Mouse (Mus musculus): Measurements from ENCODE around the gene Dner. TPM values are rescaled to one million over a fixed set of nuclear protein-coding genes. Genes with fewer than 3 reads are reported as not detected.

The Dner gene
- polyA plus RNA-seq, 1 experiment, result not detected

DNA sequence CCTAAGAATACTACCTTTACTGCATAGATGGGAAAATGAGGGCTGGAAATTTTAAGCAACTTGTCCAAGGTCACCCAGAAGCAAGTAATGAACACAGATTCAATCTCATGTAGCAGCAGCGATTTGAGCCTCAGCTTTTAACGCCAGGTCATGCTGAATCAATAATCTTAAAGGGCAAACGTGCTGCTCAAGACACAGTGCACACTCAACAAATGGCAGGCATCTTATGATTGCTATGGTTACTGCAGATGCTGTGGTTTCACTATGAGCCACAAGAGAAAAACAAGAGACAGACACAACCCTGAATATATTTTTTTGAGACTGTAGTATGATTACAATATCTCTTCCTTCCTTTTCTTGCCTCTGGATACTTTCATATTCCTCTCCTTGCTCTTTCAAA, 228.4 kb downstream of the Dner start:
- H3K27ac ChIP-seq (replicated peaks; ENCODE audit: low read depth, low read length), result no peak overlapping the region
- no peak overlapping the region for H3K4me3 ChIP-seq (ENCODE audit: insufficient read depth, low read depth, low read length)
- H3K4me1 ChIP-seq (ENCODE audit: control insufficient read depth, insufficient read depth, insufficient read length, low read length), result no peaks in the 10 kb centered on the region

GRCm38 (mm10) chr1:84464761-84465160, 231.3 kb downstream of the Dner start:
- no peaks in the 10 kb centered on the region for H3K4me1 ChIP-seq (ENCODE audit: control insufficient read depth, insufficient read depth, insufficient read length, low read length)
- H3K27ac ChIP-seq (replicated peaks; ENCODE audit: low read depth, low read length), result no peak overlapping the region
- H3K4me3 ChIP-seq (ENCODE audit: insufficient read depth, low read depth, low read length), result no peak overlapping the region

- Histone ChIP-seq H3K4me3 (ENCODE audit: insufficient read depth, low read depth, low read length) (no peak overlapping the region), H3K4me1 (ENCODE audit: control insufficient read depth, insufficient read depth, insufficient read length, low read length) (no peaks in the 10 kb centered on the region), H3K27ac (replicated peaks; ENCODE audit: low read depth, low read length) (no peak overlapping the region)
Measured at GRCm38 (mm10) chr1:84463976-84464662, 231.9 kb downstream of the Dner start.

GRCm38 (mm10) chr1:84449566-84450278, 246.3 kb downstream of the Dner start:
- no peak overlapping the region for H3K27ac ChIP-seq (replicated peaks; ENCODE audit: low read depth, low read length)
- H3K4me1 ChIP-seq (ENCODE audit: control insufficient read depth, insufficient read depth, insufficient read length, low read length), result no peaks in the 10 kb centered on the region
- H3K4me3 ChIP-seq (ENCODE audit: insufficient read depth, low read depth, low read length), result no peak overlapping the region

GRCm38 (mm10) chr1:84443640-84444039, 252.4 kb downstream of the Dner start:
- no peaks in the 10 kb centered on the region for H3K4me1 ChIP-seq (ENCODE audit: control insufficient read depth, insufficient read depth, insufficient read length, low read length)
- H3K4me3 ChIP-seq (ENCODE audit: insufficient read depth, low read depth, low read length), result no peak overlapping the region
- no peak overlapping the region for H3K27ac ChIP-seq (replicated peaks; ENCODE audit: low read depth, low read length)

GRCm38 (mm10) chr1:84443050-84443449, 253.0 kb downstream of the Dner start:
- H3K4me1 ChIP-seq (ENCODE audit: control insufficient read depth, insufficient read depth, insufficient read length, low read length), result no peaks in the 10 kb centered on the region
- H3K4me3 ChIP-seq (ENCODE audit: insufficient read depth, low read depth, low read length), result no peak overlapping the region
- H3K27ac ChIP-seq (replicated peaks; ENCODE audit: low read depth, low read length), result no peak overlapping the region

DNA sequence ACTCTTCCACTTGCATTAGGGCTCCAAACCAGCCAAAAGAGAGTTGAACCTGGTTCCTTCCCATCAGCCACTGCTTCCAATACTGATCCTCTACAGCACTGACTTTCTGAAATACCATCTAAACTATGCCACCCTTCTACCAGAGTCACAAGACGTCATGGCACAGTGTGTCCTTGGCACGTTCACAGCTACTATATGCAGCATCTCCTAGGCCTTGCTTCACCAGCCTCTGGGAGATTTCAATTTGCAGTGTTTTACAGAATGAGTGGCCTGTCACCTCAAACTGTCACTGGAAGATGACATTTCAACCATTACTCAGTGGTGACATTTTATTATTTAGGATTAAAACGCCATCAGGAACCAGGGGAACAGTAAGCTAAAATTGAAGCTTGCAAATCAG, 254.6 kb downstream of the Dner start:
- H3K4me1 ChIP-seq (ENCODE audit: control insufficient read depth, insufficient read depth, insufficient read length, low read length), result no peaks in the 10 kb centered on the region
- H3K4me3 ChIP-seq (ENCODE audit: insufficient read depth, low read depth, low read length), result no peak overlapping the region
- H3K27ac ChIP-seq (replicated peaks; ENCODE audit: low read depth, low read length), result no peak overlapping the region

DNA sequence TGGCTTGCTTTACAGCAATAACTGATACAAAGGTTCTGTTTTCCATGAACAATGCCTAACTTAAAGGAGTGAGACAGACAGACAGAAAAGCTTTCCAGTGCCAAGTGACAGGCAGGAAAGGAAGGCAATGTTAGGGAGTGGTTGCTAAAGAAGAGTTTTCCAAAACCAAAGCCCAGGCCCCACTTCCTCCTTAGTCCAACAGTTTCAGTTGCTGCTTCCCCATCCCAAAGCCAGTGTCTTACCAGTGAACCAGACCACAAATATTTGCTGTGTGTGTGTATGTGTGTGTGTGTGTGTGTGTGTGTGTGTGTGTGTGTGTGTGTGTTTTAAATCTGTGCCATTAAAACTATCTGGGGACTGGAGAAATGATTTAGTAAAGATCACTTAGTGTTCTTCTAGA, 258.5 kb downstream of the Dner start:
- no peaks in the 10 kb centered on the region for H3K4me1 ChIP-seq (ENCODE audit: control insufficient read depth, insufficient read depth, insufficient read length, low read length)
- H3K4me3 ChIP-seq (ENCODE audit: insufficient read depth, low read depth, low read length), result no peak overlapping the region
- peak overlapping the region; percentile 21; the same call in 1 of the 2 replicates for H3K27ac ChIP-seq (replicated peaks; ENCODE audit: low read depth, low read length)

- Histone ChIP-seq H3K4me1 (ENCODE audit: control insufficient read depth, insufficient read depth, insufficient read length, low read length) (no peaks in the 10 kb centered on the region), H3K4me3 (ENCODE audit: insufficient read depth, low read depth, low read length) (no peak overlapping the region), H3K27ac (replicated peaks; ENCODE audit: low read depth, low read length) (no peak overlapping the region)
Measured at GRCm38 (mm10) chr1:84436281-84436680, 259.7 kb downstream of the Dner start.

- Histone ChIP-seq H3K4me1 (ENCODE audit: control insufficient read depth, insufficient read depth, insufficient read length, low read length) (no peaks in the 10 kb centered on the region), H3K27ac (replicated peaks; ENCODE audit: low read depth, low read length) (no peak overlapping the region), H3K4me3 (ENCODE audit: insufficient read depth, low read depth, low read length) (no peak overlapping the region)
Measured at GRCm38 (mm10) chr1:84433291-84433980, 262.6 kb downstream of the Dner start.

DNA sequence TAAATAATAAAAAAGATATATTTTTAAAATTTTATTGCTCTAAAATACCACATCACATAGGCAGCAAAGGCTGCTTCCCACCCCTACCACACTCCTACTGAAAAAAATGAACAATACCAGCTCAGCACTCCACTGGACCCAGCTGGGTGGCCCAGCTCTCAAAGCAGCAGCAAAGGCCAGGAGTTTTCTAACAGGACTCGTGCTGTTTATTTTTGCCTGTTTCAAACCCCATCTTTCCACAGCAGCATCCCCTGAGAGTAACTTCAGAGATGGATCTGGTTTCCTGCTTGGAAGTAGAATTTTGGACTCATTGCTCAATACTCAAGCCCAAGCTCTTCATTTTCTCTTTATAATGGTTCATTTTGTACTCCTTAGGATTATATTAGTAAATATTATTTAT, 263.7 kb downstream of the Dner start:
- Histone ChIP-seq H3K4me3 (ENCODE audit: insufficient read depth, low read depth, low read length) (no peak overlapping the region), H3K27ac (replicated peaks; ENCODE audit: low read depth, low read length) (no peak overlapping the region), H3K4me1 (ENCODE audit: control insufficient read depth, insufficient read depth, insufficient read length, low read length) (no peaks in the 10 kb centered on the region)

DNA sequence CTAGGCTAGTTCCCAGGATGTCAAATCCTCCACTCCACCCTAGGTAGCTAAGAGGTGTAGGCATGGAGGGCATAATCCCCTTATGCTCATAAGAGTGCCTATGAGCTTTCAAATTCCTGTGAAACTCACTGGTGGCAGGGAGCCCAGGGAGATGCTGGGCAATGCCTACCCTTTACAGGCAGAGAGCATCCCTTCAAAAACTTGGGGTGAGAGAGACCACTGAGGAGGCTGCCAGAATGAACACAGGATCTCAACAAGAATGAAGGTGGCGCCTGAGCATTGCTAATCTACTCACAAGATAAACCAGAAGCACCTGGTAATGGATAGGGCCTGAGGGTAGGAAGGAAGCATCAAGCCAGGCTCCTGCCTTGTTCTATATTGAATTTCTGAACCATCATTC, 267.7 kb downstream of the Dner start:
- peak overlapping the region; percentile 63 for H3K27ac ChIP-seq (replicated peaks; ENCODE audit: low read depth, low read length)
- no peak overlapping the region for H3K4me3 ChIP-seq (ENCODE audit: insufficient read depth, low read depth, low read length)
- no peaks in the 10 kb centered on the region for H3K4me1 ChIP-seq (ENCODE audit: control insufficient read depth, insufficient read depth, insufficient read length, low read length)

- Histone ChIP-seq H3K27ac (replicated peaks; ENCODE audit: low read depth, low read length) (no peak overlapping the region), H3K4me3 (ENCODE audit: insufficient read depth, low read depth, low read length) (no peak overlapping the region), H3K4me1 (ENCODE audit: control insufficient read depth, insufficient read depth, insufficient read length, low read length) (no peaks in the 10 kb centered on the region)
Measured at GRCm38 (mm10) chr1:84427757-84428156, 268.3 kb downstream of the Dner start.

DNA sequence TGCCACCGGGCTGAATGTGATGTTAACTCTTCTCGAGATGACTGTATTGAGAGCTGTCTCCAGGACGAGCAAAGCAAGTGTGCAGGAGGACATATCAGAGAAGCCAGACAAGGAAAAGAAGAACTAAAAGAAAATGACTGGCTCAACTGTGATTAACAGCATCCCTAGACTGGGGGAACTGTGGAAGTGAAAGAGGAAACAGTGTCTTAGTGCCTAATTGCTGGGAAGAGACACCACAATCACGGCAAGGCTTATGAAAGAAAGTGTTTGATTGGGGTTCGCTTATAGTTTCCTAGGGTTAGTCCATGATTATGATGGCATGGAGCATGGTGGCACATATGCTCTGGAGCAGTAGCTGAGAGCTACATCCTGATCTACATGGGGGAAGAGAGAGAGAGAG, 269.3 kb downstream of the Dner start:
- Histone ChIP-seq H3K4me3 (ENCODE audit: insufficient read depth, low read depth, low read length) (no peak overlapping the region), H3K4me1 (ENCODE audit: control insufficient read depth, insufficient read depth, insufficient read length, low read length) (no peaks in the 10 kb centered on the region), H3K27ac (replicated peaks; ENCODE audit: low read depth, low read length) (0 out of 2 replicates have a peak overlapping the region, but pooled peaks have one; percentile 45)

GRCm38 (mm10) chr1:84422881-84423280, 273.1 kb downstream of the Dner start:
- no peak overlapping the region for H3K27ac ChIP-seq (replicated peaks; ENCODE audit: low read depth, low read length)
- H3K4me1 ChIP-seq (ENCODE audit: control insufficient read depth, insufficient read depth, insufficient read length, low read length), result no peaks in the 10 kb centered on the region
- H3K4me3 ChIP-seq (ENCODE audit: insufficient read depth, low read depth, low read length), result no peak overlapping the region
